Mouse (Mus musculus) thymus, adult 2 months (tissue): ENCODE results near the gene Lhx9.

ENCODE experiments used
- CTCF ChIP-seq: fragments of 200-500 bp; IDR thresholded peaks from 2 replicates; pipeline ENCODE4 v1.5.1; 2012; ENCODE audit warnings: mild to moderate bottlenecking, control low read depth, low read length, moderate library complexity, borderline replicate concordance; ENCODE audit not compliant: control insufficient read depth, poor library complexity, insufficient read depth; ENCODE audit errors: extremely low read depth
- POLR2A ChIP-seq: fragments of 200-500 bp; IDR thresholded peaks from 2 replicates; pipeline ENCODE4 v1.6.1; 2012; ENCODE audit warnings: mild to moderate bottlenecking, low read length, control low read depth, moderate library complexity; ENCODE audit not compliant: control insufficient read depth, poor library complexity, insufficient read depth; ENCODE audit errors: extremely low read depth

GRCm38 (mm10) chr1:138850823-138851222 is 2.4 kb upstream of the Lhx9 start:
- TF ChIP-seq POLR2A (no peak), CTCF (no peak)
